Comparison of ENCODE assay signal across 14 mouse cellular contexts in genomic region chr9:117754651-117755050, GRCm38 (mm10).
"Had no signal": no experiment of that assay in that cellular context is flagged by ENCODE, and none has a peak within 500 bp of the region (broad histone marks: within the 10 kb centered on the region; RNA-seq: fewer than 3 reads in every experiment).

No protein-coding gene starts in this region.

- H3K4me3 ChIP-seq: midbrain, embryonic 12.5 days; neural tube, embryonic 12.5 days; stomach, embryonic 15.5 days had no signal

- H3K27me3 ChIP-seq: midbrain, embryonic 12.5 days; neural tube, embryonic 12.5 days; stomach, embryonic 15.5 days had no signal

- DNase-seq: lung, adult 18-20 months; lung, embryonic 14.5 days; lung, postnatal 10 days; lung, postnatal 4 days; midbrain, embryonic 14.5 days; right cerebral cortex, postnatal 14 days; thymus, adult 2 months; thymus, postnatal 25 days; thymus, postnatal 4 days had no signal

- ATAC-seq: midbrain, embryonic 16.5 days had no signal

- H3K27ac ChIP-seq: midbrain, embryonic 12.5 days; neural tube, embryonic 12.5 days; stomach, embryonic 15.5 days; stomach, postnatal 0 days had no signal

- H3K9me3 ChIP-seq: midbrain, embryonic 12.5 days; neural tube, embryonic 12.5 days; stomach, embryonic 15.5 days had no signal

- H3K4me1 ChIP-seq: midbrain, embryonic 12.5 days; neural tube, embryonic 12.5 days; stomach, embryonic 15.5 days had no signal

- H3K4me2 ChIP-seq: lung, embryonic 14.5 days; midbrain, embryonic 12.5 days; neural tube, embryonic 12.5 days; stomach, embryonic 15.5 days had no signal

- H3K36me3 ChIP-seq: midbrain, embryonic 12.5 days; neural tube, embryonic 12.5 days; stomach, embryonic 15.5 days had no signal

- H3K9ac ChIP-seq: lung, embryonic 14.5 days; midbrain, embryonic 12.5 days; neural tube, embryonic 12.5 days; stomach, embryonic 15.5 days had no signal
